Mouse (Mus musculus) heart, adult 2 months (tissue): ENCODE data around the gene Ttc7. TPM values are rescaled to one million over a fixed set of nuclear protein-coding genes. Genes with fewer than 3 reads are reported as not detected.
"Not testable (repeated sequence)": the region's sequence is repeated elsewhere in the genome, so short reads cannot be mapped to it uniquely, and the experiment has no call there.

Experiments
- DNase-seq, 2 experiments: peaks; one replicate each; pipeline ENCODE4 v3.0.0; 2021
- H3K27ac ChIP-seq: fragments of 200-600 bp; 2 replicates; pipeline ENCODE4 v1.8.1; 2022
- H3K27me3 ChIP-seq: fragments of 200-500 bp; 2 replicates; pipeline ENCODE4 v1.6.1; 2012; ENCODE audit warnings: mild to moderate bottlenecking, low read length, inconsistent platforms, mixed read lengths; ENCODE audit not compliant: control insufficient read depth, insufficient read depth
- H3K36me3 ChIP-seq: fragments of 200-500 bp; 2 replicates; pipeline ENCODE4 v1.6.1; 2012; ENCODE audit warnings: low read length, inconsistent platforms; ENCODE audit not compliant: control insufficient read depth, insufficient read depth
- H3K4me1 ChIP-seq: fragments of 200-500 bp; 2 replicates; pipeline ENCODE4 v1.6.1; 2011; ENCODE audit warnings: low read length; ENCODE audit not compliant: control insufficient read depth, insufficient read depth
- H3K4me3 ChIP-seq: fragments of 200-600 bp; 2 replicates; pipeline ENCODE4 v1.8.1; 2022
- H3K79me2 ChIP-seq: fragments of 200-500 bp; replicated peaks from 2 replicates; pipeline ENCODE4 v1.6.1; 2012; ENCODE audit warnings: mild to moderate bottlenecking, inconsistent platforms, low read length, moderate library complexity, mixed read lengths; ENCODE audit not compliant: control insufficient read depth, insufficient read depth
- H3K9ac ChIP-seq: fragments of 200-500 bp; 2 replicates; pipeline ENCODE4 v1.6.1; 2012; ENCODE audit warnings: low read depth, mild to moderate bottlenecking, control low read depth, inconsistent platforms, low read length, mixed read lengths
- CTCF ChIP-seq: fragments of 200-600 bp; IDR thresholded peaks from 2 replicates; pipeline ENCODE4 v1.8.1; 2022; ENCODE audit warnings: antibody characterized with exemption, mild to moderate bottlenecking, moderate library complexity
- EP300 ChIP-seq: fragments of 200-500 bp; IDR thresholded peaks from 2 replicates; pipeline ENCODE4 v1.6.1; 2011; ENCODE audit warnings: low read depth, low read length, control low read depth; ENCODE audit not compliant: insufficient read depth
- POLR2A ChIP-seq: fragments of 200-500 bp; IDR thresholded peaks from 2 replicates; pipeline ENCODE4 v1.6.1; 2011; ENCODE audit warnings: mild to moderate bottlenecking, low read depth, low read length, control low read depth; ENCODE audit not compliant: insufficient read depth
- WGBS: fragments of 180-500 bp; shearing (Covaris S2); methylation state at CpG from one replicate; pipeline ENCODE4 v1.1.7; 2018; 5-methylcytosine and 5-hydroxymethylcytosine counted together
- intact Hi-C: fragments of 180-260 bp; cut with DNase I; formaldehyde crosslinking; loops from one replicate; pipeline ENCODE4 v1.15.1; 2025
- polyA plus RNA-seq: library from polyadenylated mRNA; depleted of rRNA; stranded (reverse); fragments of >200 nt; gene quantifications from 2 replicates; pipeline ENCODE4 v1.2.3, GENCODE M21; 2012
- total RNA-seq, 2 experiments: library from RNA; stranded (reverse); gene quantifications; 2 replicates each; pipeline ENCODE4 v1.2.3; 2021

Gene Ttc7
- total and polyA plus RNA-seq, 3 experiments: 20.9 to 23.2 (median 21.3) TPM

DNA sequence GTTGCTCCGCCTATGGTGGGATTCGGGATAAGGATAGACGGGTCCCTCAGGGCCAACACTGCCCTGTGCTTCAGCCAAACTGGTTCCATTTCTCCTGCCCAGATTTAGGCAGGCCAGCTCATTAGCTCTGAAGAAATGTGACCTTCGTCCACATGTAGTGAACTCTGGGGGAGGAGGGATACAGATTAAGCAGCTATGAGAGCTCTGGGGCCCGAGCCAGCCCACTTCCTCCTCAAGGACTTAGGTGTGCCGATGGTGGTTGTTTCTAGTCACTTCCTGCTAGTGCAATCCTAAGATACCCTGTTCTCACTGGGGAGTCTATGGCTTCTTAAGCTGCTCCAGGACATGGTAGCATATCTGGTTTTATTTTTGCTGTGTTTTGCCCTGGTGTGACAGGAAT lies 16.3 kb downstream of the Ttc7 start:
- TF ChIP-seq POLR2A (no peak), CTCF (no peak), EP300 (no peak)
- H3K4me1 ChIP-seq: peaks cover 6% of the 10 kb centered on the region

DNA sequence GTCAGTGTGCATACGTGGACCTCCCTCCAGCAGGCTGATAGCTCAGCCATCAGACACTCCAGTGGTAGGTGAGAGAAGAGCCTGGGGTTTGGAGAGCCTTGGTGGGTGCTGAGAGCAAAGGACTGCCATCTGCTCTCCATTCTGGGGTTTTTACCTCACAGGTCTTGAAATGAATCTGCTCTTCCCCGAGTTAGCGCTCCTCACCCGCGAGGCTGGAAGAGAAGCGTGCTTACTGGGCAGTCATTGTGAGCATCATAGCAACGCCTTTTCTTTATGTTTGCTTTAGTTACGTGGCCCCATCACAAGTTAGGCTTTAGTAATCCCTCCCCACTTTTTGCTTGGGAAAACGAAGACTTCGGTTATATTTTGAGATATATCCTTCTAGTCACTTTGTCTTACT lies 17.7 kb downstream of the Ttc7 start:
- TF ChIP-seq POLR2A (no peak), EP300 (no peak), CTCF (no peak)
- H3K79me2 ChIP-seq: no peaks in the 10 kb centered on the region
- H3K4me3 ChIP-seq: no peak overlapping the region
- no peak for DNase-seq
- H3K4me1 ChIP-seq: peaks cover 12% of the 10 kb centered on the region
- H3K27me3 ChIP-seq: no peaks in the 10 kb centered on the region
- no peak overlapping the region for H3K9ac ChIP-seq
- H3K27ac ChIP-seq: no peak overlapping the region
- intact Hi-C loops: no loop called here
- WGBS: 90% methylated on average over 10 of the region's 10 CpGs
- H3K36me3 ChIP-seq: no peaks in the 10 kb centered on the region

More for the DNA sequence above, 16.3 kb downstream of the Ttc7 start:
- DNase-seq: peak in 1 of 2 experiments; percentile 48
- no peak overlapping the region for H3K4me3 ChIP-seq
- intact Hi-C loops: no loop called here
- H3K79me2 ChIP-seq: no peaks in the 10 kb centered on the region
- no peak overlapping the region for H3K9ac ChIP-seq
- H3K27ac ChIP-seq: no peak overlapping the region
- WGBS: 25% methylated on average over 6 of the region's 6 CpGs
- no peaks in the 10 kb centered on the region for H3K36me3 ChIP-seq
- no peaks in the 10 kb centered on the region for H3K27me3 ChIP-seq

DNA sequence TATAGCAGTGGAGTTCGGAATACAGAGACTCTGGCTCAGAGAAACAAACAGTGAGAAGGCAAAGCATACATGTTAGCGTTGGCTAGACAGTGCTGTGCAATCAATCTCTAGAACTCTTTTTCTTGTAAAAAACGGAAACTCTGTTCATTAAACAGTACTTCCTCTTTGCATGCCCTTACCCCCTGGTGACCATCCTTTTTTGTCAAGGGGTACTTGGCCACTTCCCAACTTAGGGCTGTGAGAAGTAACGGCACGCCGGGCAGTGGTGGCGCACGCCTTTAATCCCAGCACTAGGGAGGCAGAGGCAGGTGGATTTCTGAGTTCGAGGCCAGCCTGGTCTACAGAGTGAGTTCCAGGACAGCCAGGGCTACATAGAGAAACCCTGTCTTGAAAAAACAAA lies 18.9 kb downstream of the Ttc7 start:
- WGBS: 82% methylated on average over 9 of the region's 9 CpGs
- H3K79me2 ChIP-seq, H3K9ac ChIP-seq, H3K36me3 ChIP-seq, H3K4me3 ChIP-seq, H3K27me3 ChIP-seq, H3K27ac ChIP-seq, intact Hi-C loops: not testable (repeated sequence)
- DNase-seq: peak in 1 of 2 experiments; percentile 49
- H3K4me1 ChIP-seq: peaks cover 15% of the 10 kb centered on the region

DNA sequence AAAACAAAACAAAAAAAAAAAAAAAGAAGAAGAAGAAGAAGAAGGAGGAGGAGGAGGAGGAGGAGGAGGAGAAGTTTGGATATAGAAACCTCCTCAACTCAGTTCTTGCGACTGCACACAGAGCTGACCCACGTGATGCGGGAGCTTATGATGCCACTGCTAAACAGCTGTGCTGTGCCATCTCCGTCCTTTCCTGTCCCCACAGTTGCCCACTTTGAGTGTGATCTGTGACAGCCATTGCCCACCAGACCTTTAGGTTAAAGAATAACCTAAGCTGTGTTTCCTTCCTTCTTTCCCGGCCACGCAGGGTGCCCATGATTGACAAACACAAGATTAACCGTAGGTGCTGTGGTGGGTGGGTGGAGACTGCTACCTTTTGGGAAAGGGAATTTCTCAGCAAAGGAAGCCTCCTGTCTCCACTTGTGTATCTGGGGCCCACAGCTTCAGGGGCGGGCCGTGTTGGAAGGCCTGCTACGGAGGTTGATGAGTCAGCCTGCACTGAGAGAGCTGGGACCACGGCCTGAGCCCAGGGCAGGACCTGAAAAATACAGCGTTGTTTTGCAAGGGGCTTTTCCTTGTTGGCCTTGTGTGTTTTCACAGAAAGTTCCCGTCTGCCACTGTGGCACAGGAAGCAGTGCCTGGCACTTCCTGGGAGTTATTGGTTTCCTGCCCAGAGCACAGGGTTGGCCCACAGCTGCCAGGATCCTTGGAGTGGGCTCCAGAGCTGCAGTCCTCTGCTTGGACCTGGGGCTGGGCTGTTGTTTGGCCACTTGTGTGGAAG lies 19.5 kb downstream of the Ttc7 start:
- peak overlapping the region; percentile 38 for H3K27ac ChIP-seq
- 48% methylated on average over 13 of the region's 13 CpGs for WGBS
- no peaks in the 10 kb centered on the region for H3K79me2 ChIP-seq
- no peak overlapping the region for H3K4me3 ChIP-seq
- peaks cover 15% of the 10 kb centered on the region for H3K4me1 ChIP-seq
- no peaks in the 10 kb centered on the region for H3K36me3 ChIP-seq
- TF ChIP-seq EP300: no peak
- TF ChIP-seq POLR2A: no peak
- TF ChIP-seq CTCF: no peak
- DNase-seq: peak; percentile 54 to 56
- H3K9ac ChIP-seq: no peak overlapping the region
- H3K27me3 ChIP-seq: no peaks in the 10 kb centered on the region
- intact Hi-C loops: no loop called here

DNA sequence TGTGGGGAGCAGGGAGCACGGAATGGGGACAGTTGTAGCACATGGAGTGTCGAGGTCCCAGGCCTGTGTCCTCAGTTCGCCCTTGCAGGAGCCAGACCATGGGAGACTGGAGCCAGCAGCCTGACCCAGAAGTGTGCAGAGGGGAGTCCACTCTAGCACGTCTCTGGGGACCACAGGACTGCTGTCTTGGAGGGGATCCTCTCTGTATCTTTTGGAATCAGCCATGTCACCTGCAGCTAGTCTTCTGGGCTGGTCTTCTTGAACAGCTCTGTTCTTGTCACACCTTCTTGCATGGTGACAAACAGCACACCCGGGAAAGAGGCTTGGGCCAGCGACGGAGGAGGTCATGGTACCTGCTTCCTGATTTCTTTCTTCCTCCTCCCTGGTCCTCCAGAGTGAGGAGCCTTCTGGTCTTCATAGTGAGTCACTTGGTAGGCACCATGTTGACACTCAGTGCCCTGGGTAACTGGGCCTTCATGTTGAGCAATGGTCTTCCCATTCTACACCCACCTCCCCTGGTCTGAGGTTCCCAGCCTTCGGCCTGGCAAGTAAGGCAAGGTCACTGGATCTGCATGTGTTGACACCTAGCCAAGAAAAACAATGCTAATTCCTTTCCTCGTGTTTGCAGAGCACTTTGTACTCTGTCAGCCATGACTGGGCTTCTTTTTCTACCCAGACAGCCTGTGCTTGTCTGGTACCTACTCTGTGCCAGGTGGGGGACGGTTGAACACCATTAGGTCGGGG lies 21.6 kb downstream of the Ttc7 start:
- intact Hi-C loops: no loop called here
- H3K27ac ChIP-seq: no peak overlapping the region
- H3K4me3 ChIP-seq: no peak overlapping the region
- no peaks in the 10 kb centered on the region for H3K36me3 ChIP-seq
- TF ChIP-seq POLR2A (no peak), EP300 (no peak), CTCF (no peak)
- no peak overlapping the region for H3K9ac ChIP-seq
- DNase-seq: no peak
- peaks cover 12% of the 10 kb centered on the region for H3K4me1 ChIP-seq
- WGBS: 60% methylated on average over 11 of the region's 11 CpGs
- H3K27me3 ChIP-seq: no peaks in the 10 kb centered on the region
- H3K79me2 ChIP-seq: no peaks in the 10 kb centered on the region

DNA sequence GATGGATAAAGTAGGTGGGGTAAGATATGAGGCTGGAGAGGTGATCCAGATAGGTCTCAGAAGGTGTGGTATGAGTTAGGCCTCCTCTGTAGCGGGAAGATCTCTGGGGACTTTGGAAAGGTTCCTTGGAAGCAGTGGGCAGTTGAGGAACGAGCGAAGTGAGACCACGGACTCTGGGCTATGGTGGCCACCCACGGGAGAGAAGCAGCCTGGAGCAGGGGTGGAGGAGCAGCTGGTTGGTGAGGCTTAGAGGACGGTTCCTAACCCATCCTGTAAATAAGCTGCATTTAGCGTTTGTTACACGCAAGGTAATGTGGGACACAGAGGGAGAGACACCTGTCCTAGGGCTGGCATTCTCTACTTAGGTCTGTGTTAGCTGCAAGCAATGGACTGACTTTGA lies 22.4 kb downstream of the Ttc7 start:
- 91% methylated on average over 8 of the region's 8 CpGs for WGBS
- TF ChIP-seq POLR2A: no peak
- no peak for TF ChIP-seq EP300
- no peak for TF ChIP-seq CTCF
- intact Hi-C loops: no loop called here
- no peak overlapping the region for H3K4me3 ChIP-seq
- H3K27ac ChIP-seq: no peak overlapping the region
- no peaks in the 10 kb centered on the region for H3K27me3 ChIP-seq
- H3K79me2 ChIP-seq: no peaks in the 10 kb centered on the region
- DNase-seq: no peak
- no peak overlapping the region for H3K9ac ChIP-seq
- H3K4me1 ChIP-seq: peaks cover 12% of the 10 kb centered on the region
- H3K36me3 ChIP-seq: no peaks in the 10 kb centered on the region
